Mouse (Mus musculus): ENCODE data around the gene Urb2. TPM values are rescaled to one million over a fixed set of nuclear protein-coding genes. Genes with fewer than 3 reads are reported as not detected.

Urb2 gene
- total and polyA plus RNA-seq, 3 experiments = 26.4 to 33.9 (median 27.9) TPM

- no peak for TF ChIP-seq JUN (IDR thresholded peaks at IDR 0.05; ENCODE audit: insufficient read depth, low read depth, low read length)
- TF ChIP-seq JUND (conservative IDR thresholded peaks at IDR 0.05; ENCODE audit: low read depth, low read length) = no peak
- no peak for TF ChIP-seq POLR2A (IDR thresholded peaks at IDR 0.05; ENCODE audit: low read depth, low read length)
- TF ChIP-seq TBP (conservative IDR thresholded peaks at IDR 0.05; ENCODE audit: low read depth, low read length) = no peak
- no peak for TF ChIP-seq EP300 (IDR thresholded peaks at IDR 0.05; ENCODE audit: low read length)
- TF ChIP-seq PAX5 (IDR thresholded peaks at IDR 0.05; ENCODE audit: low read length) = no peak
- no peak for TF ChIP-seq POLR2AphosphoS2 (IDR thresholded peaks at IDR 0.05; ENCODE audit: low read depth, low read length)
- no peak for TF ChIP-seq NRF1 (IDR thresholded peaks at IDR 0.05; ENCODE audit: low read depth, low read length)
- TF ChIP-seq BHLHE40 (IDR thresholded peaks at IDR 0.05; ENCODE audit: low read depth, low read length) = no peak
- TF ChIP-seq MAFK (IDR thresholded peaks at IDR 0.05; ENCODE audit: insufficient replicate concordance, low read length) = no peak
- TF ChIP-seq IRF4 (IDR thresholded peaks at IDR 0.05; ENCODE audit: low read depth, low read length) = no peak
- no peak for TF ChIP-seq E2F4 (IDR thresholded peaks at IDR 0.05; ENCODE audit: insufficient replicate concordance, low read depth, low read length)
- TF ChIP-seq RAD21 (IDR thresholded peaks at IDR 0.05; ENCODE audit: low read depth, low read length) = no peak
- no peak for TF ChIP-seq ZKSCAN1 (IDR thresholded peaks at IDR 0.05; ENCODE audit: borderline replicate concordance, low read depth, low read length)
- TF ChIP-seq MXI1 (IDR thresholded peaks at IDR 0.05; ENCODE audit: low read depth, low read length) = no peak
- TF ChIP-seq MEF2A (IDR thresholded peaks at IDR 0.05; ENCODE audit: borderline replicate concordance, low read depth, low read length) = no peak
- TF ChIP-seq ZNF384 (IDR thresholded peaks at IDR 0.05; ENCODE audit: low read depth, low read length) = no peak
- Histone ChIP-seq H3K79me2 (replicated peaks; ENCODE audit: control insufficient read depth, extremely low read depth, insufficient read depth, poor library complexity, severe bottlenecking) (no peaks in the 10 kb centered on the region), H3K36me3 (replicated peaks in 1 of 2; ENCODE audit: control insufficient read depth in 1 of 2, insufficient read depth in 1 of 2, low read length in 1 of 2) (peaks cover 11 to 49% of the 10 kb centered on the region in 2 experiments), H3K4me3 (replicated peaks in 1 of 3; ENCODE audit: low read depth in 2 of 3, low read length in 2 of 3, poor library complexity in 1 of 3) (no peak overlapping the region), H3K27ac (ENCODE audit: insufficient read depth, low read depth) (no peak overlapping the region), H3K4me1 (ENCODE audit: control insufficient read depth in 1 of 2, insufficient read depth in 2 of 2) (peaks cover 0 to 6% of the 10 kb centered on the region in 2 experiments; a peak in 1 of 4 replicates), H3K9ac (ENCODE audit: insufficient read depth, low read depth) (no peak overlapping the region), H3K4me2 (ENCODE audit: insufficient read depth, low read depth, poor library complexity, severe bottlenecking) (no peak overlapping the region), H3K9me3 (replicated peaks; ENCODE audit: low read length) (no peaks in the 10 kb centered on the region), H3K27me3 (replicated peaks) (no peaks in the 10 kb centered on the region)
- in situ Hi-C loops (cut with MboI; ENCODE audit: low pct_ligation_motif_present, low pct_unique_long_range_greater_than_20kb, low sequenced_read_pairs) = loop anchor here (5.0 kb wide), 1 partner anchor 295 kb away; no protein-coding TSS in a partner anchor
- dilution Hi-C loops (cut with MboI; ENCODE audit: extremely low pct_ligation_motif_present, extremely low pct_unique_long_range_greater_than_20kb, low sequenced_read_pairs) = no loop called here
- no peak for DNase-seq (ENCODE audit: extremely low read depth)
These were observed 31.3 kb downstream of the Urb2 start for GRCm38 (mm10) chr8:124052568-124052967.

- no peaks in the 10 kb centered on the region for H3K79me2 ChIP-seq (replicated peaks; ENCODE audit: control insufficient read depth, extremely low read depth, insufficient read depth, poor library complexity, severe bottlenecking)
- no peak overlapping the region for H3K9ac ChIP-seq (ENCODE audit: insufficient read depth, low read depth)
- in situ Hi-C loops (cut with MboI; ENCODE audit: low pct_ligation_motif_present, low pct_unique_long_range_greater_than_20kb, low sequenced_read_pairs) (no loop called here), dilution Hi-C loops (cut with MboI; ENCODE audit: extremely low pct_ligation_motif_present, extremely low pct_unique_long_range_greater_than_20kb, low sequenced_read_pairs) (no loop called here)
- TF ChIP-seq SMC3 (IDR thresholded peaks at IDR 0.05; ENCODE audit: low read depth, low read length) (no peak), ZKSCAN1 (IDR thresholded peaks at IDR 0.05; ENCODE audit: borderline replicate concordance, low read depth, low read length) (no peak), CTCF (conservative IDR thresholded peaks at IDR 0.05 in 1 of 2, IDR thresholded peaks at IDR 0.05 in 1 of 2; ENCODE audit: low read depth in 2 of 2, low read length in 2 of 2) (no peak), CHD1 (IDR thresholded peaks at IDR 0.05; ENCODE audit: low read depth, low read length) (no peak), POLR2AphosphoS2 (IDR thresholded peaks at IDR 0.05; ENCODE audit: low read depth, low read length) (no peak), JUND (conservative IDR thresholded peaks at IDR 0.05; ENCODE audit: low read depth, low read length) (no peak), MAFK (IDR thresholded peaks at IDR 0.05; ENCODE audit: insufficient replicate concordance, low read length) (no peak), SIN3A (IDR thresholded peaks at IDR 0.05; ENCODE audit: low read length) (no peak), ZMIZ1 (IDR thresholded peaks at IDR 0.05; ENCODE audit: low read depth, low read length) (no peak), NRF1 (IDR thresholded peaks at IDR 0.05; ENCODE audit: low read depth, low read length) (no peak), GABPA (IDR thresholded peaks at IDR 0.05; ENCODE audit: insufficient replicate concordance, low read depth, low read length) (no peak), E2F4 (IDR thresholded peaks at IDR 0.05; ENCODE audit: insufficient replicate concordance, low read depth, low read length) (no peak), RCOR1 (conservative IDR thresholded peaks at IDR 0.05; ENCODE audit: low read depth, low read length) (no peak)
- no peak overlapping the region for H3K4me3 ChIP-seq (replicated peaks in 1 of 3; ENCODE audit: low read depth in 2 of 3, low read length in 2 of 3, poor library complexity in 1 of 3)
- H3K36me3 ChIP-seq (replicated peaks in 1 of 2; ENCODE audit: control insufficient read depth in 1 of 2, insufficient read depth in 1 of 2, low read length in 1 of 2) = peaks cover 0 to 21% of the 10 kb centered on the region in 2 experiments
- DNase-seq (ENCODE audit: extremely low read depth) = no peak
- H3K9me3 ChIP-seq (replicated peaks; ENCODE audit: low read length) = no peaks in the 10 kb centered on the region
- H3K27me3 ChIP-seq (replicated peaks) = no peaks in the 10 kb centered on the region
- H3K4me2 ChIP-seq (ENCODE audit: insufficient read depth, low read depth, poor library complexity, severe bottlenecking) = no peak overlapping the region
- peaks cover 2 to 15% of the 10 kb centered on the region in 2 experiments; a peak in 2 of 4 replicates for H3K4me1 ChIP-seq (ENCODE audit: control insufficient read depth in 1 of 2, insufficient read depth in 2 of 2)
- no peak overlapping the region for H3K27ac ChIP-seq (ENCODE audit: insufficient read depth, low read depth)
These were observed 35.7 kb downstream of the Urb2 start for GRCm38 (mm10) chr8:124056832-124057655.
